Mouse (Mus musculus): ENCODE measurements around the gene Ttc9.

DNA sequence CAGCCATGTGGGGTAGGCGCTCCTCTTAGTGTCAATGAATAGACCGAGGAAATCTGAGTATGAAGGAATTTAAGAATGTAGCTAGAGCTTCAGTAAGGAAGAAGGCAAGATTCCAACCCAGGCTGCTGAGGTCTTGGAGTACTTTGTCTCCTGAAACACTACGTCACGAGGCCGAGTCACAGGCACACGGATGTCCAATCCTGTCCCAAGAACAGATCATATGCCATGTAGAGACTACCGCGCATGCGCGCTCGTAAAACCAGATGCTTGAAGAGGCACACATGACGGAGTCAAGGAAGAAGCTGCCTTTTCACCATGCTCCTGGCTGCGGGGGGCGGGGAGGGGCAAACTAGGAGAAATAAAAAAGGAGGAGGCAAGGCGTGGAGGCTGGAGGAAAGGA, 59.1 kb downstream of the Ttc9 start:
- no peak for TF ChIP-seq CTCF (IDR thresholded peaks at IDR 0.05; ENCODE audit: borderline replicate concordance, insufficient read depth, low read depth, low read length)
- no peak for TF ChIP-seq POLR2A (IDR thresholded peaks at IDR 0.05; ENCODE audit: borderline replicate concordance, insufficient read depth, low read length)
